Comparison of ENCODE assay signal across 8 mouse cellular contexts in the genomic region with DNA sequence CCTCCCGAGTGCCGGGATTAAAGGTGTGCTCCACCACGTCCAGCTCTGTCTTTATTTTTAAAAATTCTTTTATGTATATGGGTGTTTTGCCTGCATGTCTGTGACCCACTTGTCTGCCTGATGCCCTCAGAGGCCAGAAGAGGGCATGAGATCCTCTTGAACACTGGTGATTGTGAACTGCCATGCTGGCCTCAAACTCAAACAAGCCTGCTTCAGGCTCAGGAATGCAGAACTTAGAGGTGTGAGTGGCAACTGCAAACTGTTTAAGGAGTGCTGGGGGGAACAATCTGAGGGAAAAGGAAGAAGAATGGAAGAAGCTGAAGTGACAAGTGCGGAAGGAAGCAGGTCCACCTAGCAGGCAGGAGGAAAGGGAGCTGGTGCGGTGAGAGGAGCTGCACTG. TPM values are rescaled to one million over a fixed set of nuclear protein-coding genes. Genes with fewer than 3 reads are reported as not detected.
DNase-seq lines count a peak whose midpoint lies in the region; ATAC-seq lines count a peak whose summit lies in the region.

No protein-coding gene starts in this region.

- H3K27ac ChIP-seq in lung, embryonic 16.5 days (ENCODE audit: low read length) = peak overlapping the region; percentile 79
- no peak overlapping the region for H3K27ac ChIP-seq in midbrain, embryonic 16.5 days (ENCODE audit: low read length)

- no peak overlapping the region for H3K4me2 ChIP-seq in lung, embryonic 16.5 days (ENCODE audit: low read depth, low read length)
- no peak overlapping the region for H3K4me2 ChIP-seq in midbrain, embryonic 16.5 days (ENCODE audit: low read length)

- no peaks in the 10 kb centered on the region for H3K27me3 ChIP-seq in lung, embryonic 16.5 days (ENCODE audit: control insufficient read depth, insufficient read depth, low read depth, low read length)
- no peaks in the 10 kb centered on the region for H3K27me3 ChIP-seq in midbrain, embryonic 16.5 days (ENCODE audit: control insufficient read depth, insufficient read depth, low read depth, low read length)

- no peak for ATAC-seq in lung, embryonic 16.5 days (ENCODE audit: low read depth)
- ATAC-seq in midbrain, embryonic 16.5 days = no peak

- no peak overlapping the region for H3K4me3 ChIP-seq in lung, embryonic 16.5 days (ENCODE audit: low read length)
- no peak overlapping the region for H3K4me3 ChIP-seq in midbrain, embryonic 16.5 days (ENCODE audit: low read depth, low read length)

- DNase-seq in 416B (ENCODE audit: low read depth) = peak; percentile 91
- DNase-seq in CD4-positive helper T cell, adult 2 months (ENCODE audit: low read depth, low spot score) = peak; percentile 59
- peak; percentile 51 for DNase-seq in heart, postnatal 4 days
- no peak for DNase-seq in embryo, embryonic 11 days
- no peak for DNase-seq in urinary bladder, postnatal 10 days (ENCODE audit: low spot score)
- DNase-seq in frontal cortex, postnatal 10 days (ENCODE audit: low spot score in 2 of 2) = no peak

- H3K9me3 ChIP-seq in lung, embryonic 16.5 days (ENCODE audit: control insufficient read depth, low read length) = no peaks in the 10 kb centered on the region
- H3K9me3 ChIP-seq in midbrain, embryonic 16.5 days (replicated peaks; ENCODE audit: control insufficient read depth, low read length, poor library complexity, severe bottlenecking) = no peaks in the 10 kb centered on the region

- peak overlapping the region; percentile 44; the same call in 1 of the 2 replicates for H3K9ac ChIP-seq in lung, embryonic 16.5 days (ENCODE audit: low read length)
- no peak overlapping the region for H3K9ac ChIP-seq in midbrain, embryonic 16.5 days (ENCODE audit: low read depth, low read length)

- 78% methylated on average over 5 of the region's 5 CpGs for WGBS in lung, embryonic 16.5 days
- WGBS in midbrain, embryonic 16.5 days = 89% methylated on average over 5 of the region's 5 CpGs

- no peaks in the 10 kb centered on the region for H3K36me3 ChIP-seq in lung, embryonic 16.5 days (ENCODE audit: control insufficient read depth, insufficient read depth, low read length)
- H3K36me3 ChIP-seq in midbrain, embryonic 16.5 days (ENCODE audit: control insufficient read depth, insufficient read depth, low read length) = no peaks in the 10 kb centered on the region

- H3K4me1 ChIP-seq in lung, embryonic 16.5 days (replicated peaks; ENCODE audit: control insufficient read depth, insufficient read depth, low read length) = peaks cover 10% of the 10 kb centered on the region; the same call in 1 of the 2 replicates
- peaks cover 6% of the 10 kb centered on the region for H3K4me1 ChIP-seq in midbrain, embryonic 16.5 days (ENCODE audit: control insufficient read depth, insufficient read depth, low read length)

RNA-seq across cellular contexts. Expression of gene Kmt5a, which starts 1.5 kb away (rescaled TPM):
- total RNA-seq in heart, postnatal 4 days (2021) = 100 to 1,000 TPM; 130 to 132 TPM
- polyA plus RNA-seq in lung, embryonic 16.5 days (2015; fragmentation: Nextera tagmentation; extraction: Ambion mirVana) = 31.3 and 32.2 TPM in 2 replicates
- 12.3 and 15.4 TPM in 2 replicates for polyA plus RNA-seq in midbrain, embryonic 16.5 days (2015; fragmentation: Nextera tagmentation; extraction: Ambion mirVana)

RNA-seq across cellular contexts. Expression of gene Sbno1, which starts 12.4 kb away (rescaled TPM):
- total RNA-seq in heart, postnatal 4 days (2021) = 10 to 100 TPM; 72.7 to 76.8 TPM
- 80.8 and 81.2 TPM in 2 replicates for polyA plus RNA-seq in lung, embryonic 16.5 days (2015; fragmentation: Nextera tagmentation; extraction: Ambion mirVana)
- polyA plus RNA-seq in midbrain, embryonic 16.5 days (2015; fragmentation: Nextera tagmentation; extraction: Ambion mirVana) = 94.5 and 113 TPM in 2 replicates

RNA-seq across cellular contexts. Expression of gene Rilpl2, which starts 39.9 kb away (rescaled TPM):
- total RNA-seq in heart, postnatal 4 days (2021) = 10 to 100 TPM in 1 of 2 experiments, 1 to 10 TPM in 1; 8.3 to 10.9 TPM
- 29.4 and 32.7 TPM in 2 replicates for polyA plus RNA-seq in lung, embryonic 16.5 days (2015; fragmentation: Nextera tagmentation; extraction: Ambion mirVana)
- polyA plus RNA-seq in midbrain, embryonic 16.5 days (2015; fragmentation: Nextera tagmentation; extraction: Ambion mirVana) = 25.3 and 29.9 TPM in 2 replicates

RNA-seq across cellular contexts. Expression of gene Snrnp35, which starts 44.7 kb away (rescaled TPM):
- 10 to 100 TPM; 19.3 to 23.5 TPM for total RNA-seq in heart, postnatal 4 days (2021)
- 23.0 and 25.6 TPM in 2 replicates for polyA plus RNA-seq in lung, embryonic 16.5 days (2015; fragmentation: Nextera tagmentation; extraction: Ambion mirVana)
- polyA plus RNA-seq in midbrain, embryonic 16.5 days (2015; fragmentation: Nextera tagmentation; extraction: Ambion mirVana) = 19.9 and 21.7 TPM in 2 replicates

Comparison
In these comparisons a context has a peak if more than half of its experiments do, and no peak if none do; other contexts are left out.
1. DNase-seq: peak in 416B (single experiment), CD4-positive helper T cell, adult 2 months (single experiment) and heart, postnatal 4 days (single experiment); none in embryo, embryonic 11 days (single experiment), urinary bladder, postnatal 10 days (single experiment) and frontal cortex, postnatal 10 days (0 of 2).